Mouse (Mus musculus) brain, embryonic 14.5 days (tissue): ENCODE results near the gene Lamb3.

Experiments used
- CTCF ChIP-seq: fragments of 200-500 bp; IDR thresholded peaks from 2 replicates; pipeline ENCODE4 v1.5.1; 2012; ENCODE audit warnings: inconsistent platforms, mild to moderate bottlenecking, moderate library complexity, borderline replicate concordance; ENCODE audit not compliant: insufficient read depth, insufficient read length; ENCODE audit errors: extremely low read depth
- POLR2A ChIP-seq: fragments of 200-500 bp; IDR thresholded peaks from 2 replicates; pipeline ENCODE4 v1.6.1; 2012; ENCODE audit warnings: mild to moderate bottlenecking, inconsistent platforms, borderline replicate concordance; ENCODE audit not compliant: poor library complexity, insufficient read depth, insufficient read length, severe bottlenecking; ENCODE audit errors: extremely low read depth

- TF ChIP-seq POLR2A (no peak), CTCF (no peak)
Observed at GRCm38 (mm10) chr1:193167746-193168145, 39.8 kb upstream of the Lamb3 start, which contains the start of gene A130010J15Rik.
